Mouse (Mus musculus) hindbrain, embryonic 11.5 days (tissue): ENCODE results near the gene Armc9. TPM values are rescaled to one million over a fixed set of nuclear protein-coding genes. Genes with fewer than 3 reads are reported as not detected.
A peak's percentile ranks its signal among the peaks of the same experiment; 100 is the strongest.

Experiments used
- ATAC-seq: fragments of 200-750 bp; cut with Nextera tagmentation; 2 replicates; pipeline ENCODE4 v1.8.0; 2017; ENCODE audit warnings: mild to moderate bottlenecking, moderate TSS enrichment, moderate library complexity; ENCODE audit not compliant: low FRiP score
- DNase-seq: peaks from one replicate; pipeline ENCODE4 v3.0.0-alpha.2; 2015; ENCODE audit warnings: low spot score
- H3K27ac ChIP-seq: fragments of 300-500 bp; sonication (generic); 2 replicates; pipeline ENCODE4 v1.5.1; 2014; ENCODE audit warnings: mild to moderate bottlenecking, low read depth, low read length
- H3K27me3 ChIP-seq: fragments of 300-500 bp; sonication (generic); 2 replicates; pipeline ENCODE4 v1.6.1; 2014; ENCODE audit warnings: mild to moderate bottlenecking, low read length, moderate library complexity, mixed read lengths; ENCODE audit not compliant: control insufficient read depth, insufficient read depth
- H3K36me3 ChIP-seq: fragments of 300-500 bp; sonication (generic); 2 replicates; pipeline ENCODE4 v1.6.1; 2014; ENCODE audit warnings: mild to moderate bottlenecking, low read length, moderate library complexity, mixed read lengths; ENCODE audit not compliant: control insufficient read depth, insufficient read depth
- H3K4me1 ChIP-seq: fragments of 300-500 bp; sonication (generic); replicated peaks from 2 replicates; pipeline ENCODE4 v1.6.1; 2014; ENCODE audit warnings: low read length, mixed read lengths; ENCODE audit not compliant: control insufficient read depth, insufficient read depth
- H3K4me2 ChIP-seq: fragments of 300-500 bp; sonication (generic); replicated peaks from 2 replicates; pipeline ENCODE4 v1.6.1; 2014; ENCODE audit warnings: mild to moderate bottlenecking, low read depth, low read length
- H3K4me3 ChIP-seq: fragments of 300-500 bp; sonication (generic); 2 replicates; pipeline ENCODE4 v1.5.1; 2014; ENCODE audit warnings: low read depth, low read length
- H3K9ac ChIP-seq: fragments of 300-500 bp; sonication (generic); 2 replicates; pipeline ENCODE4 v1.6.1; 2014; ENCODE audit warnings: low read depth, low read length
- H3K9me3 ChIP-seq: fragments of 300-500 bp; sonication (generic); 2 replicates; pipeline ENCODE4 v1.6.1; 2016; ENCODE audit warnings: low read length; ENCODE audit not compliant: control insufficient read depth
- WGBS: fragments of 180-500 bp; shearing (Covaris S2); extraction: QIAGEN DNeasy Blood & Tissue Kit; methylation state at CpG from one replicate; pipeline ENCODE4 v1.1.7; 2014; 5-methylcytosine and 5-hydroxymethylcytosine counted together
- polyA plus RNA-seq: library from polyadenylated mRNA; unstranded; fragments of >200 nt; fragmentation: Nextera tagmentation; extraction: Ambion mirVana; gene quantifications from 2 replicates; pipeline ENCODE4 v1.2.1, GENCODE M21; 2014

Gene Armc9
- polyA plus RNA-seq, 1 experiment from 2014 or later = 33.9 TPM

DNA sequence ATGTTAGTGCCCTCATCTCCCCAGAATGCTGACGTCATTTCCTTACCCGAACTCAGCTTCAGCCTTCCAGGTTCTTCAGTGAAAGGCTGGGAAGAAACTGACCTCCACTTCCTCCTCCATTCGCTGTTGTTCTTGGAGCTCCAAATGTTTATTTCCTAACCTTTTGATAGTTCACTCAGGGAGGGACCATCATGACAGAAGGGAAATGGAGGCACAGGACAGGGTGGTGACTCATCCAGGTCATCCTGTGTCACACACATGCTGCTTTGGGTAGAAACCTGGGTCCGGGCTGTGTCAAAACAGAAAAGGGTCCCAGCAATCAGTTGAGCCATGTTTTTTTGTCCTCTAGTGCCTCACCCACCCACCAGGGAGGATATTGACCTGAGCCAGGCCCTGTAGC lies 11.4 kb upstream of the Armc9 start:
- no peak for DNase-seq
- H3K27me3 ChIP-seq = no peaks in the 10 kb centered on the region
- no peak overlapping the region for H3K4me2 ChIP-seq
- H3K36me3 ChIP-seq = no peaks in the 10 kb centered on the region
- no peaks in the 10 kb centered on the region for H3K4me1 ChIP-seq
- H3K27ac ChIP-seq = no peak overlapping the region
- 90% methylated on average over 4 of the region's 4 CpGs for WGBS
- H3K9me3 ChIP-seq = no peaks in the 10 kb centered on the region
- H3K4me3 ChIP-seq = no peak overlapping the region
- no peak for ATAC-seq
- no peak overlapping the region for H3K9ac ChIP-seq

DNA sequence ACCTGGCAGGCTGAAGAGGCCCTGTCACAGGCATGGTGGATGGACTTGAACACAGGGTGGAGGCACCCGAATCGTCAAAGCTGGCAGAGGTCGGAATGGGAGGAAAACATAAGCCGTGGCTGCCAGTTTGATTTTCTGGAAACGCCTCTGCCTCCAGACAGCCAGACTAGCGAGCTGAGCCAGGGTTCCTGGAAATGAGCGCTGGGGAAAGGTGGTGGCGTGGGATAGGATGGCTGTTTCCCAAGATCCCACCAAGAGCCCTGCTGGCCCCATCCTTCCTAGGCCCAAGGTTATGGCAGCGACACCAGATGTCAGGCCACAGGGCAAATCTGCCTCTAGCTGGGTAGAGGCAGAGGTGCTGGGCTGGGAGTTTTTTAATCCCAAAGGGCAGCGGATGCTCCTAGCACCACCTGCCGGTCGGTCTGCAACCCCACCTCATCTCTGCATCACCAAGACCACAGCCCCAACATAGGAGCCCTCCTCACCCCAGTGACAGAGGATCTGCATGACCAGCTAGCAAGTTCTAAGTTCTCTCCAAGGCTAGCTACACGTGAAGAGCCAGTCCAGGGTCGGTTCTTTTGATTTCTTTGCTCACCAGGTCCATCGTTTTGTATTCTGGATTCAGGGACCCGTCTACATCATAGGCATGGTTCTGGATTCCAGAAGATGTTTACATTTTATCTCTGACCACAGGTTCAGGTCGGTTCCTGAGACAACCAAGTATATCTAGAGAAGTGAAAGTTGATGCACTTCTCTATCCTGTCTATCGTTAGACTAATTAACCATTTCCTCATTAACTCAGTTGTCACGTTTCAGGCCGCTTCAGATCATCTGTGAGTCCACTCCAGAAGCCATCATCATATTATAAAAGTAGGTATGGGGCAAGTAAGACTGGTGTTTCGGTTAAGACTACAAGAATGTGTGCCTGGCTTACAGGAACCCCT lies 10.3 kb upstream of the Armc9 start:
- Histone ChIP-seq H3K4me3 (no peak overlapping the region), H3K27ac (no peak overlapping the region), H3K4me2 (no peak overlapping the region), H3K9ac (no peak overlapping the region), H3K27me3 (no peaks in the 10 kb centered on the region), H3K9me3 (no peaks in the 10 kb centered on the region), H3K36me3 (no peaks in the 10 kb centered on the region), H3K4me1 (no peaks in the 10 kb centered on the region)
- ATAC-seq (no peak), DNase-seq (no peak)
- 84% methylated on average over 21 of the region's 21 CpGs for WGBS

DNA sequence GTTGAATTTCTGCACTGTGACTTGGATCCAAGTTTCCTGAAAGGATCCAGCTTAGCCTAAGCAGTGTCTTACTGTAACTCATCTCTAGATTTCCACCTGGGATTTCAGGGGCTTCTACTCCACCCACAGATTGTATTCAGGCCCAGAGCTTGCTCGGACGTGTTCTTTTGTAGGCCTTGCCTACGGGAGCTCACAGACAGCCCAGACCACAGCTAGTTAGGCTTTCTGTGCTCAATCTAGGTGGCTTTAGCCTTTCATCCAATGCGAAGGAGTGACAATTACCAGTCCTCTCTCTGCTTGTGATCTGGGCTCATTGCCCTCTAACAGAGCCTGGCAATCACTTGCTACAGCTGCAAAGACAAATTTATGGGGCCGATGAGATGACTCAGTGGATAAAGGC lies 8.3 kb upstream of the Armc9 start:
- 92% methylated on average over 5 of the region's 5 CpGs for WGBS
- H3K36me3 ChIP-seq = no peaks in the 10 kb centered on the region
- no peaks in the 10 kb centered on the region for H3K27me3 ChIP-seq
- no peak for DNase-seq
- no peak overlapping the region for H3K27ac ChIP-seq
- no peak for ATAC-seq
- no peak overlapping the region for H3K4me3 ChIP-seq
- H3K4me2 ChIP-seq = no peak overlapping the region
- H3K9me3 ChIP-seq = no peaks in the 10 kb centered on the region
- no peaks in the 10 kb centered on the region for H3K4me1 ChIP-seq
- H3K9ac ChIP-seq = no peak overlapping the region

DNA sequence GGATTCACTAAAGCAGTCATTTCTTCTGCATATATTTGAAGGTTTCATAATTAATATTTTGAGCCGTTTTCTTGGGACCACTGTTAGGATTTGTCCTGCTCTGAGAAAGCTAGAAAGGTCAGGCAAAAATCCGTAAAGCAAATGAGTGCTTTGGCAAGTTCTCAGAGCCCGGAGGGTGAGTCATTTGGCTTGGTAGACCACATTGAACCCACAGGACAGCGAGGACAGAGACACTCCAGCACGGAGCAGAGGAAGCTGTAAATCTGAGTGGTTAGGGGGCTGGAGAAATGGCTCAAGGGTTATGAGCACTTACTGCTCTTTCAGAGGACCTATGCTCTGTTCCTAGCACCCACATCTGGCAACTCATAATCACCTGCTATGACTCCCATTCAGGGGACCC lies 7.0 kb upstream of the Armc9 start:
- Histone ChIP-seq H3K4me1 (no peaks in the 10 kb centered on the region), H3K9ac (no peak overlapping the region), H3K4me2 (no peak overlapping the region), H3K9me3 (no peaks in the 10 kb centered on the region), H3K36me3 (no peaks in the 10 kb centered on the region), H3K4me3 (no peak overlapping the region), H3K27ac (no peak overlapping the region), H3K27me3 (no peaks in the 10 kb centered on the region)
- ATAC-seq (no peak), DNase-seq (no peak)
- 80% methylated on average over 5 of the region's 5 CpGs for WGBS

DNA sequence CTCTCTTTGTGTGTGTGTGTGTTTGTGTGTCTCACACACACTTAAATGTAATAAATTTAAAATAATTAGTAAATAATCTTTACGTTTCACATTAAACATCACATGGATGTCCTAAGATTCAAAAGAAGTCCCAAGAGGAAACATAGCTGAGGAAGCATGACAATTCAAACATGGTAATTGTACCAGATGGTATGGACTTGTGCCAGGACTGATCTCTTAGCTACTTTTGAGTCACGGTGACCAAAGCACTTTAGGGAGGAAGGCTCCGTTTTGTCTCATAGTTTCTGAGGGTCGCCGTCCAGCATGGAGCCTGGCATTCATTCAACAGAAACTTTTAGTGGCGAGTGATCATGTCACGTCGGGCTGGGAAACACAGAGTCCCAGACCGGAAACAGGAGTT lies 6.4 kb upstream of the Armc9 start:
- no peak for ATAC-seq
- no peaks in the 10 kb centered on the region for H3K36me3 ChIP-seq
- H3K4me2 ChIP-seq = no peak overlapping the region
- no peak overlapping the region for H3K4me3 ChIP-seq
- no peaks in the 10 kb centered on the region for H3K4me1 ChIP-seq
- no peak overlapping the region for H3K27ac ChIP-seq
- H3K9ac ChIP-seq = no peak overlapping the region
- DNase-seq = no peak
- no peaks in the 10 kb centered on the region for H3K9me3 ChIP-seq
- WGBS = 83% methylated on average over 9 of the region's 9 CpGs
- no peaks in the 10 kb centered on the region for H3K27me3 ChIP-seq

DNA sequence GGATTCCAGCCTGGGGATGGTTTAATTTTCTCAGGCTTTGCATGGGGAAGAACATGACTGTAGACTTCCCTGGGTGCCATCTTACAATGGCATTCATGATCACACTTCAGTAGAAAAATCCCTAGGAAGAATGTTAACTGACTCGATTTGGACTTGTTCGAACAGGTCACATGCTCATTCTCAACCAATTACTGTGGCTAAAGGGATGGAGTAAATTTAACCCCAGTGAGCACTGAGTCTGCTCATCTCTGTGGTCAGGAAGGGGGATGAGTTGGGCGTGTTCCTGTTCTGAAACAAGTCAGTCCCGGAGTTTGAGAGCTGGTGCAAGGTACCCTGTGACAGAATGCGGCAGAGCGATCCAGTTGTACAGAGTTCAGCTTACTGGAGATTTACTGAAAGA lies 3.7 kb upstream of the Armc9 start:
- no peaks in the 10 kb centered on the region for H3K27me3 ChIP-seq

DNA sequence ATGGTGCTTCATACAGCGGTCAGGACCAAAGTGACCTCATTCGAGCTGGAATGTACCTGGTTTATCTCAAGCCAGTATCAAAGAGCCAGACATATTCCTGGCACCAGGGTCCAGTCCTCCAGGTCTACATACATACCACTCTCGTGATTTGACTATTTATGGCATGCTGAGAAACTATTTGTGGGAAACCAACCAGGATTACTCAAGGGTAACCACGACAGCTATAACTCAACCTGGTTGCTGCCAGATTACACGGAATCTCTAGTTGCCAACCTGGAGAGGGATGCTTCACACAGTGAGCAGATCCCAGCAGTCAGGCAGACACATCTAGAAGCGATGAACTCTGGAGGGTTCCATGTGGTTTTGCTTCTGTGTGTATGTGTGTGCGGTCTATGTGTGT lies 3.2 kb upstream of the Armc9 start:
- H3K4me1 ChIP-seq = peaks cover 4% of the 10 kb centered on the region; the same call in 1 of the 2 replicates
- H3K27me3 ChIP-seq = no peaks in the 10 kb centered on the region
- H3K27ac ChIP-seq = no peak overlapping the region
- ATAC-seq = no peak
- no peak overlapping the region for H3K4me3 ChIP-seq
- 88% methylated on average over 7 of the region's 7 CpGs for WGBS
- H3K9me3 ChIP-seq = no peaks in the 10 kb centered on the region
- H3K4me2 ChIP-seq = no peak overlapping the region
- H3K9ac ChIP-seq = no peak overlapping the region
- DNase-seq = no peak
- no peaks in the 10 kb centered on the region for H3K36me3 ChIP-seq

More for the DNA sequence above, 3.7 kb upstream of the Armc9 start:
- no peaks in the 10 kb centered on the region for H3K36me3 ChIP-seq
- peaks cover 4% of the 10 kb centered on the region; the same call in 1 of the 2 replicates for H3K4me1 ChIP-seq
- no peak overlapping the region for H3K27ac ChIP-seq
- 84% methylated on average over 6 of the region's 6 CpGs for WGBS
- no peak for ATAC-seq
- no peak overlapping the region for H3K4me3 ChIP-seq
- no peak overlapping the region for H3K9ac ChIP-seq
- no peak overlapping the region for H3K4me2 ChIP-seq
- no peak for DNase-seq
- H3K9me3 ChIP-seq = no peaks in the 10 kb centered on the region

DNA sequence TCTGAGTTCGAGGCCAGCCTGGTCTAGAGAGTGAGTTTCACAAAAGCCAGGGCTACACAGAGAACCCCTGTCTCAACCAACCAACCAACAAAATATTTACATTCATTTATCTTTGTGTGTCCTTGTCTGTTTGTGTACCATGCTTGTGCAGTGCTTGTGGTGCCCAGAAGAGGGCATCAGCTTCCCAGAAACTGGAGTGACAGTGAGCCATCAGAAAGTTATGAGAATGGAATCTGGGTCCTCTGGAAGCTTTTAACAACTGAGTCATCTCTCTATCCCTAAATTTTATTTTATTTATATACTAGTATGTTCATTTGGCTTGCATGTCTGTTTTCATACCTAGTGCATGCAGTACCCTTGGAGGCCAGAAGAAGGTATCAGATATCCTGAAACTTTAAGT lies 2.0 kb upstream of the Armc9 start:
- no peak overlapping the region for H3K9ac ChIP-seq
- H3K4me3 ChIP-seq = no peak overlapping the region
- H3K36me3 ChIP-seq = no peaks in the 10 kb centered on the region
- H3K4me2 ChIP-seq = no peak overlapping the region
- DNase-seq (no peak), ATAC-seq (no peak)
- no peak overlapping the region for H3K27ac ChIP-seq
- peaks cover 4% of the 10 kb centered on the region; the same call in 1 of the 2 replicates for H3K4me1 ChIP-seq
- no peaks in the 10 kb centered on the region for H3K27me3 ChIP-seq
- no peaks in the 10 kb centered on the region for H3K9me3 ChIP-seq
- WGBS = 92% methylated on average over 1 of the region's 1 CpGs

DNA sequence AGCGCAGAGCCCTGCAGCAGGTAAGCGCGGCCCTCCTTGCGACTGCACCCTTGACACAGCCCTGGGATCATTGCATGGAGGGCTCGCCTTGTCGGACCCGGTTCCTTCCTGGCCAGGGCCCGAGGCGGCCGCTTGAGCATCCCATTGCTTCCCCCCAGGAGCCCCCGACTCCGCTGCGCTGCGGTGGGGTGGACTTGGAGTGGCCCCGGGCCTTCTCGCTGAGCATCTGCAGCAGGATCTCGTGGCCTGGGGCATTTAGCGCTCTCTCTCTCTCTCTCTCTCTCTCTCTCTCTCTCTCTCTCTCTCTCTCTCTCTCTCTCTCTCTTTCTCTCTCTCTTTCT lies 214 bp downstream of the Armc9 start:
- Histone ChIP-seq H3K9me3 (no peaks in the 10 kb centered on the region), H3K4me3 (peak overlapping the region; percentile 55), H3K27me3 (no peaks in the 10 kb centered on the region), H3K36me3 (no peaks in the 10 kb centered on the region), H3K4me2 (peak overlapping the region; percentile 60), H3K4me1 (peaks cover 4% of the 10 kb centered on the region; the same call in 1 of the 2 replicates), H3K9ac (peak overlapping the region; percentile 60), H3K27ac (no peak overlapping the region)
- ATAC-seq (no peak), DNase-seq (no peak)
- under 1% methylated on average over 18 of the region's 18 CpGs for WGBS
